Mouse (Mus musculus) 3T3-L1 (cell line): ENCODE measurements around the gene Rxrb.

ENCODE experiments used
- DNase-seq: peaks from one replicate; pipeline ENCODE4 v3.0.0-alpha.2; 2015; ENCODE audit warnings: low read depth, low spot score

Gene Rxrb

GRCm38 (mm10) chr17:34025756-34026151 lies 5.9 kb upstream of the Rxrb start:
- no peak for DNase-seq

GRCm38 (mm10) chr17:34026221-34026620 lies 5.4 kb upstream of the Rxrb start:
- DNase-seq: peak; percentile 75

DNA sequence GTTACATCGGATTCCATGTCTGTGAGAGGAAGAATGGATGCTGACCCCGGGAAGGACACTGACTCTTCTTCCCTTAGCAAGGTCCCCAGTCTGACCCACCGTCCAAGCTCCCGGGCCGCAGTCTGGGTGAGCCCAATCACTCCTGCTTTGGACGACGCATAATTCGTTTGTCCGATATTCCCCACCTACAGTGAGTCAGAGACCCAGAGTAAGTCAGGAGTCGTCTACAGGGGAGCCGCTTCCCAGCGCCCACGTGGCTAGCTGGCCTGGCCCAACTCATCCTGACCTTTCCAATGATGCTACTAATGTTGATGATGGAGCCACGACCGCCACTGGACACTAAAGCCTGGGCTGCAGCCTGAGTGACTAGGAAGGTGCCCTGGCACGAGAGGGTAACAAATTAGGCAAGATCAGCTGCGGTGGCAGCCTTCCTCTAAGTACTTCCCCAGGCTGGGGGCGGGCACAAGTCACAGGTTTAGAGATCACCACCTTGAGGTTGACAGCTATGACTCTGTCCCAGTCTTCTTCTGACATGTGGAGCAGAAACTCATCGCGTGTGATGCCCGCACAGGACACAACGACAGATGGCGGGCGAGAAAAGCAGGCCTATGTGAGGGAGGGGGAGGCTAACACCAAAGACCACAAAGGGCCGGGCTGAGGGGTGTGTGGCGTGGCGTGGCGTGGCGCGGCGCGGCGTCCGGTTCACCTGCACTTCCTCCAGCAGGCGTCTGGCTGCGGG lies 4.5 kb upstream of the Rxrb start:
- DNase-seq: peak; percentile 59

- DNase-seq: peak; percentile 93
Observed at GRCm38 (mm10) chr17:34027656-34028223, 3.9 kb upstream of the Rxrb start, which contains the start of gene H2-Ke6. H2-Ke6 (minus strand) TSS chr17:34028060.

- no peak for DNase-seq
Observed at GRCm38 (mm10) chr17:34028501-34029149, 3.0 kb upstream of the Rxrb start.

DNA sequence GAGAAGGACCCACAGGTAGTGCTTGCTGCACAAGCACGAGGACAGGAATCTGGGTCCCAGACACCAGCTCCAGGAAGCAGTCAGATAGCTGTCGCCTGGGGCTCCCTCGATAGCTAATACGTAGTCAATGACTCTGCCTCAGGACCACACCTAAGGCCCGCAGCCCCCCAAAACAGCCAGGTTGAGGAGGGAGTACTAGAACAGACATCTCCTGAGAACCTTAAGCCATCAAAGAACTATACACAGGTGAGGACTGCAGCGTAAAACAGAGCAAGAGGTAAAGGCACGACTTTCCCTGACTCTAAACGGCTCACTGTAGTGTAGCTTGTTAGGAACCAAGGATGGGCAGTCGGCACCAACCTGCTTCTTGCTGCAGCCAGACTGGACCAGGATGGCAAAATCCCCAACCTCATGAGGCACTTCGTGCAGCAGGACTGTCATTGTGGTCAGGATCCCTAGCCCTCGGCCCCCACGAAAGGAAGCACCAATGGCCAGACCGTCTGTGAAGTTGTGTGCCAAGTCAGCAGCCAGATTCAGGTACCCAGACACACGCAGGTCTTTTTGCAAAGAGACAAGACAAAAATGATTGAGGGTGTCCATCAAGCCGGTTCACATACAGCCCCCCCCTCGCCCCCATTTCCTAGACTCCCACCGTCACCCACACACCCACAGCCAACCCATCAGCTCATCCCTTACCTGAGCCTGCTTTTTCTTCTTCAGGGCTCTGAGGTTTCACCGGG lies 2.3 kb upstream of the Rxrb start:
- no peak for DNase-seq

DNA sequence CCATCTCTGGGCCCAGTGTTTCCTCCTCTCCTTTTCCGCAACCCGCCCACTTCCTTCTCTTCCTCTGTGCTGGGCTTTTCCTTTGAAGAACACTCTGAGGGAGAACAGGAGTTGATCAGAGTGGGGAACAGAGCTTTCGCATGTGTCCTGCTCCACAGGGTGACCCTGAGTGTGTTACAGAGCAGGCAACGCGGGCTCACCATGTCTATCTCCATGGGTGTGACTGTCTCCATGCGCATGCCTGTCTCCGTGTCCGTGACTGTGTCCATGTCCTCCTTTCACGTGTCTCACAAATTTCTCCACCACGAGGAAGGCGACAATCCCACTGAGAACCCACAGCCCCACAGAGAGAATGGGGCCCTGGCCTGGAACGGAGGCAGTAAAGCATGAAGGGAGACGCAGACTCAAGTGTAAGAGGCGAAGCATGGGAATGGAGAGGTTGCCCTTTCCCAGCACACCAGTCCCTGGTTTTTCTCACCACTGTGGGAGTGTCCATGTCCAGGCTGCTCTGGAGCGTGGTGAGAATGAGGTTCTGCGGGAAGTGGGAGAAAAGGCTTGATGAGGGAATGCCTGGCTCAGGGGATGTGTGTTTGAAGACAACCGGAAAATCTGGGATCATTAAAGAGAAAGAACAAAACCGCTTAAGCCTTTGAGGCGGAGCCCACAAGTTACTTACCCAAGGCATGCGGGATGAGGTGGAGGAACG lies 1.6 kb upstream of the Rxrb start:
- DNase-seq: no peak

DNA sequence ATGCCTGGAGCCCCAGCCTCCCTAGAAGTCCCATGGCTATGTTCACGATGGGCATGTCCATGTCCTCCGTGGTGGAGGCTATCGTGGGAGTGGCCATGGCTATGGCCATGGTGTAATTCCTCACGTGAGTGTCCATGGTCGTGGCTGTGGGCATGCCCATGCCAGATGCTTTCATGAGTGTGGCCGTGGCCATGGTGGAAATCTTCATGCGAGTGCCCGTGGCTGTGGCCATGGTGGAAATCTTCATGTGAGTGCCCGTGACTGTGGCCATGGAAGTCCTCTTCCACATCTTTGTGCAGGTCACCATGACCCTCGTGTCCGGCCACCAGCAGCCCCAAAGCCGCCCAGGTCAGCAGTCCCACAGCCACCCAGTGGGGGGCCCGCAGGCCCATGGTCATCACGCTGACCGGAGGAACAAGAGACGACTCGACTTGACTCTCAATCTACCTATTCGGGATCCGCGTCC lies 718 bp upstream of the Rxrb start:
- DNase-seq: peak; percentile 53

DNA sequence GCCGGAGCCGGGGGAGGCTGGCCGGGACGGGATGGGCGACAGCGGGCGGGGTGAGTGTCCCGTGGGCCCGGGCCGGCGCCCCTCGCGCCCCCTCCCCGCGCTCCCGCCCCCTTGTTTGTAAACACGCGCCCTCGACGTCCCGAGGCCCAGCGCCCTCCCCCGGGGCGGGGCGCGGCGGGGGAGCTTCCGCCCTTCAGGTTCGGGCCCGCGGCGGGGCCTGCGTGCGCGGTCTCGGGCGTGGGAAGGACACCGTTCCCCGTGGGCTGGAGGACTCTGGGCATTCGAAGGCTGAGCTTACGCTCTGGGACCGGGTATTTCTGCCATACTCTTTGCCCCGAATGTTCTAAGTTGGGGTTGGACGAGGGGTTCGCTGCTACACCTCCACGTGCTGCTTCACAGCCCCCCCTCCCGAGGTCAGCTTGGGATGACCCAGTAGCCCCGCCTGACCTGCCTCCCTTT lies 591 bp downstream of the Rxrb start:
- DNase-seq: peak; percentile 46

- DNase-seq: no peak
Observed at GRCm38 (mm10) chr17:34032806-34033205, 1.2 kb downstream of the Rxrb start.

DNA sequence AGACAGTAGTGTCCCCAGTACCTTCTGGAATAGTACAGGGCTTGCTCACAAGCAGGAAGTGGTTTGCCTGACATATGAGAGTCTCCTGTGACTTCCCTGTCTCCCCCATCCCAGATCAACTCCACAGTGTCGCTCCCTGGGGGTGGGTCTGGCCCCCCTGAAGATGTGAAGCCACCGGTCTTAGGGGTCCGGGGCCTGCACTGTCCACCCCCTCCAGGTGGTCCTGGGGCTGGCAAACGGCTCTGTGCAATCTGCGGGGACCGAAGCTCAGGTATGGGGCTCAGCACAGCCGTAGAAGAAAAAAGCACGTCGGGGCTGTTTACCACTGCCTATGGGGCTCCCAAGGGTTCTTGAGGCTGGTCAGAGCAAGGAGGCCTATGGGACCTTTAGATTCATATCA lies 1.8 kb downstream of the Rxrb start:
- no peak for DNase-seq

- peak; percentile 88 for DNase-seq
Observed at GRCm38 (mm10) chr17:34034064-34034463, 2.5 kb downstream of the Rxrb start.

GRCm38 (mm10) chr17:34035517-34035916 lies 3.9 kb downstream of the Rxrb start:
- DNase-seq: no peak

GRCm38 (mm10) chr17:34036647-34037046 lies 5.0 kb downstream of the Rxrb start:
- DNase-seq: no peak

- DNase-seq: no peak
Observed at GRCm38 (mm10) chr17:34037241-34037640, 5.6 kb downstream of the Rxrb start.

DNA sequence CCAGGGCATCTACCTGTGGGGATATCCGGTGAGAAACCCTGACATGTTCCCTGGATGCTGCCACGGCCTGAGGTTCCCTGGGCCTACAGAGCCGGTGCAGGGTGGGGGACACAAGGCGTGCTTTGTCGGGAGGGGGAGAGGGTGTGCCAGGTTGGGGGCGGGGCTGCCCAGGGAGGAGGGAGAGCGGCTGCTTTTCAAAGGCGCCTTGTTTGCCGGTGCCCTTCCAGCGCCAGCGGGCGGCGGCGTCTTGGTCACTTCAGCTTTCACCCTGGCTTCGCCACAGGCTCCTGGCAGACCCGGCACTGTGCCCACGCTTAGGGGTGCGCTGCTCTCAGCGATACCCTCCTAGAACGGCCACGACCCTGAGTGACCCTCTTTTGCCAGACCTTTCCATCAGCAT lies 6.8 kb downstream of the Rxrb start:
- no peak for DNase-seq

DNA sequence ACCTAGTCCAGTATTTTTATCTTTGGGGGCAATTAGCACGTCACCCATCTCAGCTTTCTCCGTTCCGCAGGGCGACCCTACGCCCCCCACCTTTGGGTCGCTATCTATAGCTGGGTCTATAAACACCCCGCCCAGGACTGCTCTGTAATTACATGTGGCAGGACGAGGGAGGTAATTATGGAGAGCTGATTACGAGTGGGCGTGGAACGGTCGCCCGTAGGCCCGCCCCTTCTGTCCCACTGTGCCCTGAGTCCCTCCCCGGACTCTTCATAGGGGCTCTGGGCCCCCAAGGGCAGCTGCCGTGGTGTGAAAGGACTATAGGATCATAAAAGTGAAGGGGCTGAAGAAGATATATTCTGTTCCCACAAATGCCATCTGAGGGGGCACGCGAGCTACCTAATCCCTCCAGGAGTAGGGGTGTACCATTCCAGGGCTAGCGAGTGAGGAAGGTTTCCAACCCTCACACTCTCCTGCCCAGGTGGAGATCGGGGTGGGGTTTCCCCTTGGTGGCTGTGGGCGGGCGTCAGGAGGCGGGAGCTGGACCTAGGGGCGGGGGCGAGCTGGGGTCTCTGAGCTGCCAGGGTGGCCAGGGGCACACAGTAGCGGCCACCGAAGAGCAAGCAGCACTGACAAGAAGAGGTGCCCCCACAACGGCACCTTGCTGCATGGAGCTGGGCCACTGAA lies 7.4 kb downstream of the Rxrb start, which contains the start of gene Col11a2:
Gene Col11a2 (plus strand): TSS at position 560 of the 684 bp plus-strand sequence.
- DNase-seq: no peak

DNA sequence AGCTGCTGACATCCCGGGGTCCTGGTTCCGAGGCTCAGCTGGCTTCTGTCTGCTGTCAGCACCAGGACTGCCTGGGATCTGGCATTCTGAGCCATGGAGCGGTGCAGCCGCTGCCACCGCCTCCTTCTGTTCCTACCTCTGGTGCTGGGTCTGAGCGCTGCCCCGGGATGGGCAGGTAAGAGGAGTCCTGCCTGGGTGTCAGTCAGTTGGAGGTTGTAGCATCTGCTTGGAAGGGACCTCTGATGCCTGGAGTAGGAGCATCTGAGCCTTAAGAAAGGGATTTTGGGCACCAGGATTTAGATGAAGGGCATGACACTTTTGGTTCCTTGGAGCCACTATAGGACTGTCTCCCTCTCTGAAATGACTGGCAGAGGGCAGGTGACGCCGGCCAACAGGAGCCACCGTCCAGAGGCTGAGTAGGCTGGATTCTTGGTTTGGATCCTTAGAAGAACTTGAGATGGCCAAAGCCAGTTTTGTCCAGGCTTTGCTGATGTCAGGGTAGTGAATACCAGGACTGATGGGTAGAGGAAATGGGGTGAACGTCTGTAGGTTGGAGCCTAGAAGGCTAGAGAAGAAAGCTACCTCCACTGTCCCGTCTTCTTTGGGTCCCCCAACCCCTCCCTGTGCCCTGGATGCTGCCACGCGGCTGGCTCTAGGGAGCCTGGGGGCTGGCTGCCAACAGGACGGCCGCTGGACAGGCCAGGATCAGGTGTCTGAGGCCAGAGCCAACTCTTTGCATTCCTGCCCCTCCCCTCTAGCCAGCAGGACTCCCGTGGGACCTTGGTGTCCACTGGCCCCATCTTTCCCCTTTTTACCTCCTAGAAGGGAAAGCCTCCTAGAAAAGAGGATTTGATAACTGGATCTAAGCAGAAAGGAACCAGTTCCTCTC lies 8.2 kb downstream of the Rxrb start:
- peak; percentile 71 for DNase-seq

- no peak for DNase-seq
Observed at GRCm38 (mm10) chr17:34045941-34046340, 14.3 kb downstream of the Rxrb start.
